Mouse (Mus musculus) cortical plate, adult 2 months (tissue): ENCODE measurements at regions not wholly inside any gene's neighbourhood (a gene's known extent, or its start where the extent isn't known, plus 50 kb on each side); places are given as distances from the start of the nearest gene placed in this dataset.

Experiments used
- CTCF ChIP-seq: fragments of 200-500 bp; IDR thresholded peaks from 2 replicates; pipeline ENCODE4 v1.5.1; 2011; ENCODE audit warnings: mild to moderate bottlenecking, control low read depth, low read length; ENCODE audit not compliant: insufficient read depth; ENCODE audit errors: extremely low read depth
- POLR2A ChIP-seq: fragments of 200-500 bp; IDR thresholded peaks from 2 replicates; pipeline ENCODE4 v1.6.1; 2011; ENCODE audit warnings: mild to moderate bottlenecking, low read length, control low read depth; ENCODE audit not compliant: insufficient read depth; ENCODE audit errors: extremely low read depth

DNA sequence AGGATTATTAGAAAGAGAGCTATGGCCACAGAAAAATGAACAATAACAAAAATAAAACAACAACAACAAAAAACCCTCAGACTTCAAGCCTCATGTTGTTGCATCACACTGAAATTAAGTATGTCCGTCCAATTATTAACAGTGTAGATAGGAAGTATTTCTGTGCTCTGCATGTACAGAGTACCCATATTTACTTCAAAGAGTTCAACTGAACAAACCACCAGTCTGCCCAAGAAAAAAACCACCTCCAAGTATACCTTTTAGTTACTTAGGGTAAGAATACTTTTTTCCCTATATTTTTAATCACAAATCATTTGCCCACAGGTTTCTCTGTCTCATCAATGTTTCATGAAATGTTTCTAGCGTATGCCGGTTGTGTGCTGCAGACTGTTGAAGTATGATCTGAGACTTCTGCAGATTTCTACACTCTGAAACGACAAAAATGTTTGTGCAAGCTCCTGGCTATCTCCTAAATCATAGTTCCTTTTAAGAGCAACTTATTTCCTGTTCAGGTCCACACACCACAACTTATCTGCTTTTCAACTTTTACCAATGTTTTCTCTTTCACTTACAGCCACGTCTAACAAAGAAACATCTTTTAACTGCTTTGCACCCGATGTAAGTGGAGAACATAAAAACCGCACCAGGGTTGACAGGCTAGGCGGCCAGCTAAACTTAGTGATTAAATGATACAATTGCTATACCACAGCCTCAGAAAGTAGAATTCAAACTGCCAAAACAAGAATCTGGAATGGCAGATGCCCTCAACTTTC lies 154.2 kb upstream of the Rps6ka3 start:
- no peak for TF ChIP-seq CTCF
- TF ChIP-seq POLR2A = no peak
